Mouse (Mus musculus): ENCODE measurements around the gene Gna12. TPM values are rescaled to one million over a fixed set of nuclear protein-coding genes. Genes with fewer than 3 reads are reported as not detected.

Gna12 gene
- polyA plus RNA-seq, 1 experiment: 42.1 TPM

- Histone ChIP-seq H3K4me3 (ENCODE audit: insufficient read depth, poor library complexity, severe bottlenecking) (no peak overlapping the region), H3K27me3 (ENCODE audit: control insufficient read depth, insufficient read depth, insufficient read length) (no peaks in the 10 kb centered on the region), H3K79me2 (ENCODE audit: control insufficient read depth, insufficient read depth) (peaks cover 80% of the 10 kb centered on the region), H3K36me3 (ENCODE audit: control insufficient read depth, insufficient read depth) (no peaks in the 10 kb centered on the region), H3ac (ENCODE audit: control insufficient read depth, insufficient read length, low read depth) (no peak overlapping the region), H3K79me3 (ENCODE audit: low read depth) (peaks cover 37% of the 10 kb centered on the region)
- TF ChIP-seq CEBPB (IDR thresholded peaks at IDR 0.05; ENCODE audit: low read depth): no peak
- no peak for TF ChIP-seq MYOG (IDR thresholded peaks at IDR 0.05; ENCODE audit: control insufficient read depth, extremely low read depth, insufficient read length)
- no peak for TF ChIP-seq MYOD1 (IDR thresholded peaks at IDR 0.05; ENCODE audit: control insufficient read depth, insufficient read length, low read depth)
- no peak for TF ChIP-seq MAX (IDR thresholded peaks at IDR 0.05)
- no peak for TF ChIP-seq FOSL1 (IDR thresholded peaks at IDR 0.05; ENCODE audit: insufficient read depth, low read length, poor library complexity, severe bottlenecking)
- no peak for TF ChIP-seq CTCF (IDR thresholded peaks at IDR 0.05; ENCODE audit: control insufficient read depth, insufficient read depth, insufficient read length)
- TF ChIP-seq USF1 (IDR thresholded peaks at IDR 0.05; ENCODE audit: low read depth): no peak
Measured at GRCm38 (mm10) chr5:140826796-140827195, 3.4 kb downstream of the Gna12 start.

DNA sequence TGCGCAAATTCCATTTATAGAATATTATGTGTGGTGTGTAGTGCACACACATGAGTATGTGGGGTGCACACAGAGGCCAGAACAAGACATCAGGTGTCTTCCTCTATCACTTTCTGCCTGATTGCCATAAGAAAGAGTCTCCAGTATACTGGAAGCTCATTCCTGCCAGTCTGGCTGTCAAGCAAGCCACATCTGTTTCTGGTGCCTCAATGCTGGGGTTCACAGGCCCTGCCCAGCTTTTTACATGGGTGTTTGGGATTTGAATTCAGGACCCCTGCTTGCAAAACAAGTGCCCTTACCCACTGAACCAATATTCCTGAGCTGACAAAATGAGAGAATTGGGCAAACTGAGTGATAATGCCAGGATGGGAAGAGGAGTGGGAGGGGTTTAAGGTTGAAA, 4.1 kb downstream of the Gna12 start:
- no peak for TF ChIP-seq MYOG (IDR thresholded peaks at IDR 0.05; ENCODE audit: control insufficient read depth, extremely low read depth, insufficient read length)
- TF ChIP-seq MYOD1 (IDR thresholded peaks at IDR 0.05; ENCODE audit: control insufficient read depth, insufficient read length, low read depth): no peak
- no peak for TF ChIP-seq CTCF (IDR thresholded peaks at IDR 0.05; ENCODE audit: control insufficient read depth, insufficient read depth, insufficient read length)
- no peaks in the 10 kb centered on the region for H3K27me3 ChIP-seq (ENCODE audit: control insufficient read depth, insufficient read depth, insufficient read length)
- H3K36me3 ChIP-seq (ENCODE audit: control insufficient read depth, insufficient read depth): no peaks in the 10 kb centered on the region
- no peak overlapping the region for H3K4me3 ChIP-seq (ENCODE audit: insufficient read depth, poor library complexity, severe bottlenecking)
- no peak overlapping the region for H3ac ChIP-seq (ENCODE audit: control insufficient read depth, insufficient read length, low read depth)
- peaks cover 87% of the 10 kb centered on the region for H3K79me2 ChIP-seq (ENCODE audit: control insufficient read depth, insufficient read depth)
- H3K79me3 ChIP-seq (ENCODE audit: low read depth): peaks cover 39% of the 10 kb centered on the region

DNA sequence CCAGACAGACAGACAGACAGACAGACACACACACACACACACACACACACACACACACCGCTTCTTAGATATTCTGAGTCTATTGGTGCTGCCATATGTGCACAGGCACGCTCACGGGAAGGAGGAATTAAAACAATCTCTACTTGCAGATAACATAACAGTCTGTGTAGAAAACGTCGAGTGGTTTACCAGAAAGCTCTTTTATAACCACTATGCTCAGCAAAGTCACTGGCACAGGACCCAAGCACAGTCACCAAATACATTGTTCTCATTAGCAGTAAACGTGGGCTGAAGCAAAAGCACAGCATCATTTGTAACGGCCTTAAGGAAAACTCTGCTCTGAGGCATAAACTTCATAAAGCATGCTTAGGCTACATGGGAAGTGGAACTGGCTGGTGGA, 6.1 kb downstream of the Gna12 start:
- TF ChIP-seq CEBPB (IDR thresholded peaks at IDR 0.05; ENCODE audit: low read depth) (no peak), MAX (IDR thresholded peaks at IDR 0.05) (no peak)
- H3K4me3 ChIP-seq (ENCODE audit: insufficient read depth, poor library complexity, severe bottlenecking): no peak overlapping the region
- peaks cover 43% of the 10 kb centered on the region for H3K79me3 ChIP-seq (ENCODE audit: low read depth)
- no peak overlapping the region for H3ac ChIP-seq (ENCODE audit: control insufficient read depth, insufficient read length, low read depth)
- no peaks in the 10 kb centered on the region for H3K36me3 ChIP-seq (ENCODE audit: control insufficient read depth, insufficient read depth)
- H3K27me3 ChIP-seq (ENCODE audit: control insufficient read depth, insufficient read depth, insufficient read length): no peaks in the 10 kb centered on the region
- peaks cover 99% of the 10 kb centered on the region for H3K79me2 ChIP-seq (ENCODE audit: control insufficient read depth, insufficient read depth)

DNA sequence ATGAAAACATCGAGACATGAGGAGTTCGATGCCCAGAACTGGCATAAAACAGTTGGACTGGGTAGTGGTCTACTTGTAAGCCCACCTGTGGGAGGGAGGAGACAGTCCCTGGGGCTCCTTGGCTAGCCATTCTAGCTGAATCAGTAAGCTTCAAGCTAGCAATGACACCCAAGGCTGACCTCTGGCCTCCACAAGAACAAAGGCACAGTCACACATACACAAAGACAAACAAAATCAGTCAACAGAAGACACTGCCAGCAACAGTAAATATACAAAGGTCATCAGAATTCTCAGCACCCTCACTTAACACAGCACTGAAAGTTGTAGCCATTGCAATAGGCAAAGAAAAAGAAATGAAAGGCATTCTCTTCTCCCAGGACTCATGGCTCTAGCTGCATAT, 6.8 kb downstream of the Gna12 start:
- H3ac ChIP-seq (ENCODE audit: control insufficient read depth, insufficient read length, low read depth): no peak overlapping the region
- no peaks in the 10 kb centered on the region for H3K36me3 ChIP-seq (ENCODE audit: control insufficient read depth, insufficient read depth)

GRCm38 (mm10) chr5:140821951-140822350, 8.3 kb downstream of the Gna12 start:
- peaks cover 43% of the 10 kb centered on the region for H3K79me3 ChIP-seq (ENCODE audit: low read depth)
- H3K27me3 ChIP-seq (ENCODE audit: control insufficient read depth, insufficient read depth, insufficient read length): no peaks in the 10 kb centered on the region
- peaks cover 96% of the 10 kb centered on the region for H3K79me2 ChIP-seq (ENCODE audit: control insufficient read depth, insufficient read depth)
- H3K36me3 ChIP-seq (ENCODE audit: control insufficient read depth, insufficient read depth): no peaks in the 10 kb centered on the region
- H3K4me3 ChIP-seq (ENCODE audit: insufficient read depth, poor library complexity, severe bottlenecking): no peak overlapping the region
- TF ChIP-seq USF1 (IDR thresholded peaks at IDR 0.05; ENCODE audit: low read depth): no peak
- TF ChIP-seq CEBPB (IDR thresholded peaks at IDR 0.05; ENCODE audit: low read depth): no peak
- TF ChIP-seq MAX (IDR thresholded peaks at IDR 0.05): no peak
- no peak overlapping the region for H3ac ChIP-seq (ENCODE audit: control insufficient read depth, insufficient read length, low read depth)

More for the DNA sequence above, 6.8 kb downstream of the Gna12 start:
- H3K79me2 ChIP-seq (ENCODE audit: control insufficient read depth, insufficient read depth): peaks cover 99% of the 10 kb centered on the region
- no peaks in the 10 kb centered on the region for H3K27me3 ChIP-seq (ENCODE audit: control insufficient read depth, insufficient read depth, insufficient read length)
- no peak overlapping the region for H3K4me3 ChIP-seq (ENCODE audit: insufficient read depth, poor library complexity, severe bottlenecking)
- H3K79me3 ChIP-seq (ENCODE audit: low read depth): peaks cover 45% of the 10 kb centered on the region
- TF ChIP-seq CEBPB (IDR thresholded peaks at IDR 0.05; ENCODE audit: low read depth) (no peak), MYOG (IDR thresholded peaks at IDR 0.05; ENCODE audit: control insufficient read depth, extremely low read depth, insufficient read length) (no peak), USF1 (IDR thresholded peaks at IDR 0.05; ENCODE audit: low read depth) (no peak), CTCF (IDR thresholded peaks at IDR 0.05; ENCODE audit: control insufficient read depth, insufficient read depth, insufficient read length) (no peak), MAX (IDR thresholded peaks at IDR 0.05) (no peak), MYOD1 (IDR thresholded peaks at IDR 0.05; ENCODE audit: control insufficient read depth, insufficient read length, low read depth) (no peak), FOSL1 (IDR thresholded peaks at IDR 0.05; ENCODE audit: insufficient read depth, low read length, poor library complexity, severe bottlenecking) (no peak)

DNA sequence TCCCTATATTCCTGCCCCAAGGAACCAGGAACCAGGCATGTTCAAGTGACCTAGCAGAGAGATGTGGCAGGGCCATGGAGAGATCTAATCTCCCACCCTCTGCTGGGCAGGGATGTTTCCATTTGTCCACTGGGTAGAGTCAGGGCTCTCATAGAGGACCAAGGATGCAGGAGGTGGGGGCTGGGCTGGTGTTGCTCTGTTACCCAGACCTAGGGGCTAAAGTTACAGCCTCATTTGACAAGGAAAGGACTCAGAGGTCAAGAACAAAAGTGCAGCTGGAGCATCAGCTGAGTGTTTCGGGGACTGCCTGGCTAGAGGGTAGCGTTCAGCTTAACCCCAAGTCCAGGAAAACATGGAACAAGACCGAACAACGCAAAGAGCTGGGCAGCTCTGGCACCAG, 9.7 kb downstream of the Gna12 start:
- Histone ChIP-seq H3K36me3 (ENCODE audit: control insufficient read depth, insufficient read depth) (no peaks in the 10 kb centered on the region), H3ac (ENCODE audit: control insufficient read depth, insufficient read length, low read depth) (no peak overlapping the region), H3K79me2 (ENCODE audit: control insufficient read depth, insufficient read depth) (peaks cover 86% of the 10 kb centered on the region), H3K79me3 (ENCODE audit: low read depth) (peaks cover 40% of the 10 kb centered on the region), H3K4me3 (ENCODE audit: insufficient read depth, poor library complexity, severe bottlenecking) (no peak overlapping the region), H3K27me3 (ENCODE audit: control insufficient read depth, insufficient read depth, insufficient read length) (no peaks in the 10 kb centered on the region)
- no peak for TF ChIP-seq CTCF (IDR thresholded peaks at IDR 0.05; ENCODE audit: control insufficient read depth, insufficient read depth, insufficient read length)
- TF ChIP-seq MAX (IDR thresholded peaks at IDR 0.05): no peak
- no peak for TF ChIP-seq FOSL1 (IDR thresholded peaks at IDR 0.05; ENCODE audit: insufficient read depth, low read length, poor library complexity, severe bottlenecking)
- TF ChIP-seq MYOG (IDR thresholded peaks at IDR 0.05; ENCODE audit: control insufficient read depth, extremely low read depth, insufficient read length): no peak
- no peak for TF ChIP-seq MYOD1 (IDR thresholded peaks at IDR 0.05; ENCODE audit: control insufficient read depth, insufficient read length, low read depth)
- no peak for TF ChIP-seq USF1 (IDR thresholded peaks at IDR 0.05; ENCODE audit: low read depth)

Data from C2C12 (cell line).